Mouse (Mus musculus) MEL-GATA-1-ER (cell line): ENCODE results near the gene Map3k12.

Experiments
- DNase-seq: peaks from one replicate; pipeline ENCODE4 v3.0.0-alpha.2; 2012; ENCODE audit warnings: low read depth; ENCODE audit errors: extremely low read depth

Map3k12 gene

DNA sequence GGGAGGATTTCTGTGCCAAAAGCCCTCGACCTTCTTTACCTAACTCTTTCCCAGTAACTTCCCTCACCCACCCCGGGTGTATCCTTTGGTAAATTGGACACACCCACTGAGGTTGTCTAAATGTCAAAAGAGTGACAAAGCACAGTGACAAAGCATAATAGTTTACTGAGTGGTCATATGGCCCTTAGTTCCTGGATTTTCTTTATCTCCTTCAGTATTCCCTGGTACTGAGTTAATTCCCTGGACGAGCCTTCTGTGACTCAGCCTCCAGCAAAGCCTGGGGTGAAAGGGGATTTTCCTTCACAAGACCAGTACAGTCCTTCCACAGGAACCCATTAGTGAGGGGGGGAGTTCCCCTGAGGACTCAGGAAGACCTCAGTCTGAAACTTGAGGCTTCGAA is 55.9 kb downstream of the Map3k12 start:
- peak; percentile 51 for DNase-seq

DNA sequence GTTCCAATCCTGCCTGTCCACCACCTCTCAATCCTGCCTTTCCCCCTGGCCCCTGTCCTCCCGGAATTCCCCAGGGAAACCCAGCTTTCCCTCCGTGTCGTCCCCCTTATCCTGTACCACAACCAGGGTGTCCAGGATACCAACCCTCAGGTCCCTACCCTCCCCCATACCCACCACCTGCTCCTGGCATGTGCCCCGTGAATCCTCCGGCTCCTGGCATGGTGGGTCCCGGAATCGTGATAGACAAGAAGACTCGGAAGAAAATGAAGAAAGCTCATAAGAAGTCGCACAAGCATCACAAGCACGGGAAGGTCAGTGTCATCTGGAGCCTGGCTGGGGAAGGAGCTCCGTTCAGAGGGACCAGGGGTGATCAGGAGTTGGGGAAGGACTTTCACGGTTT is 56.5 kb downstream of the Map3k12 start:
- DNase-seq = no peak

DNA sequence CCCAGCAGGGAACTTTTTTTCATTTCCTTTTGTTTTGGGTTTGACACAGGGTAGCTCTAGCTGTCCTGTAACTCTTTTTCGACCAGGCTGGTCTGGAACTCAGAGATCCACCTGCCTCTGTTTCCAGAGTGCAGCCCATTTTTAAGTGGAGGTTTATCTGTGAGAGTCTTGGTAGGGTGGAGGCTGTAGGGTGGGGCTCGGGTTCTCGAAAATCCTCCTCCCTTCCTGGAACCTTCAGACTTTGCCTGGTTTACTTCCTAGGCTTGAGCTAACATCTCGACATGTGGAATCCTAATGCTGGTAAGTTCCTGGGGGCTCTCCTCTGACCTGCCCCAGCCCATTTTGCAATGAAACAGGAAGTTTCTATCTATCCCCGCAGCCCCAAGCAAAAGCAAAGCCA is 57.0 kb downstream of the Map3k12 start:
- DNase-seq = peak; percentile 62

DNA sequence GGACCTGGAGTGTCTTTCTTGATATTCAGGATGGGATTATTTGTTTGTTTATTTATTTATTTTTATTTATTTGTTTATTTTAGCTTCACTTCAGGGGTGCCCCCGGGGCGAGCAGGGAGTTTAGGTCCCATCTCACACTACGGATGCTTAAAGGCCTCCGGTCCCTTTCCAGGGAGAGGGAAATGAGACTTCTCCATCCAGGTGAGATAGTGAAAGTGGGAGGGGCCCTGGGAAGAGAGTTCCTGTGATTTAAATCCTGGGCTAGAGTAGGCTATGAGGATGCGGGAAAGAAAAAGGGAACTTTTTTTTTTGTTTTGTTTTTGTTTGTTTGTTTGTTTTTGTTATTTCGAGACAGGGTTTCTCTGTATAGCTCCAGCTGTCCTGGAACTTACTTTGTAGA is 57.5 kb downstream of the Map3k12 start:
- DNase-seq = no peak

DNA sequence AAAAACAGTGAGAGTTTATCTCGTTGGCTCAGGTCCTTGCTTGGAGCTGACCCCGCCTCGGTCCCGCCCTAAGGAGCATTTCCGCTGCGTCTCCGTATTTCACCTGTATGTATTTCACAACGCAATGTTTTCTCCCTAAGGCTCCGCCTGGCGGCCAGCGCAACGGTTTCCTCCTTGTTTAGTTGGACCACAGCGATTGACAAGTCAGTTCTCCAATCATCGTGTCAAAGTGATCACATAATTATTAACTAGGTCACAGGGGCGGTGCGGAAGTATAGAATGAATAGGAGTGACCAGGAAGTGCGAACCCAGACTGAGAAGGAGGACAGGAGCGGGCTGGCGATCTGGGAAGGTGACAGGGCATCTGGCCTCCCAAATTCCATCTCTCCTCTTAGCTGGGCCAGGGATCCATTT is 58.0 kb downstream of the Map3k12 start, which contains the start of gene Prr13:
TSS of gene Prr13 (plus strand) at position 125 of the 414 bp plus-strand sequence.
- peak; percentile 99 for DNase-seq

DNA sequence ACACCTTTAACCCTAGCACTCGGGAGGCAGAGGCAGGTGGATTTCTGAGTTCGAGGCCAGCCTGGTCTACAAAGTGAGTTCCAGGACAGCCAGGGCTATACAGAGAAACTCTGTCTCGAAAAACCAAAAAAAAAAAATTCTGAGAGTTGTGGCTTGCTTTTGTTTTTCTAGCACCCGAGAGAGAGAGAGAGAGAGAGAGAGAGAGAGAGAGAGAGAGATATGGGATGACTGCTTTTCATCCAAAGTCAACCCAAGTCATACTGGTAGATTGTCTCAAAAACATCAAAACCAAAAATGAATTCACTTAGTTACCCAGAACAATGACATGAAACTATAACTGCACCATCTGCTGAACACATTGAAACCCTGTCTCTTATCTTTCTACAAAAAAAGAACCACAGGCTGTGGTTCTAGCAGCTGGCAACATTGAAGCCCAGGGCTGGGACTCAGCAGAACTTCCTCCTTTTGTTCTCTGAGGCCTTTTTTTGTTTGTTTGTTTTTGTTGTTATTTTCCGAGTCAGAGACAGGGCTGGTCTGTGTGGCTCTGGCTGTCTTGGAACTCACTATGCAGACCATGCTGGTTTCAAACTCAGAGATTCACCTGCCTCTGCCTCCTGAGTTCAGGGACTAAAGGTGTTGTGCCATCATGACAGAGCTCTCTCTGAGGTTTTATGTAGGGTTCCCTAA is 58.7 kb downstream of the Map3k12 start:
- DNase-seq = peak; percentile 95

DNA sequence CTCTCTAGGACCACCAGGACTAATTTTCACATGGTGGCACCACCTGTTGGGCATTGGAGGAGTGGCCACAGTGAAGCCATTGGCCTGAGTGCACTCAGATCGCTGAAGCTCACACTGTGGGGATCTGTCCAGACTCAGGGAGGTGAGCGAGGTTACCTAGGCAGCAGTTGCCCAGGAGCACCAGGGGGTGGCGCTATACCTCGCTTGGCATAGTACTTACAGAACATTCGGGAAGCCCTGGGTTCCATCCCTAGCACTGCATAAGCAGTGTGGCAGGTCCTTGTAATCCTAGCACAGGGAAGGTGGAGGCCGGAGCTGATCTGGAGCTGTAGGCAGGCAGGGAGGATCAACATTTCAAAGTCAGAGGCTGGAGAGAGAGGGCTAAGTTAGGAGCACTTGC is 60.9 kb downstream of the Map3k12 start:
- DNase-seq = no peak

DNA sequence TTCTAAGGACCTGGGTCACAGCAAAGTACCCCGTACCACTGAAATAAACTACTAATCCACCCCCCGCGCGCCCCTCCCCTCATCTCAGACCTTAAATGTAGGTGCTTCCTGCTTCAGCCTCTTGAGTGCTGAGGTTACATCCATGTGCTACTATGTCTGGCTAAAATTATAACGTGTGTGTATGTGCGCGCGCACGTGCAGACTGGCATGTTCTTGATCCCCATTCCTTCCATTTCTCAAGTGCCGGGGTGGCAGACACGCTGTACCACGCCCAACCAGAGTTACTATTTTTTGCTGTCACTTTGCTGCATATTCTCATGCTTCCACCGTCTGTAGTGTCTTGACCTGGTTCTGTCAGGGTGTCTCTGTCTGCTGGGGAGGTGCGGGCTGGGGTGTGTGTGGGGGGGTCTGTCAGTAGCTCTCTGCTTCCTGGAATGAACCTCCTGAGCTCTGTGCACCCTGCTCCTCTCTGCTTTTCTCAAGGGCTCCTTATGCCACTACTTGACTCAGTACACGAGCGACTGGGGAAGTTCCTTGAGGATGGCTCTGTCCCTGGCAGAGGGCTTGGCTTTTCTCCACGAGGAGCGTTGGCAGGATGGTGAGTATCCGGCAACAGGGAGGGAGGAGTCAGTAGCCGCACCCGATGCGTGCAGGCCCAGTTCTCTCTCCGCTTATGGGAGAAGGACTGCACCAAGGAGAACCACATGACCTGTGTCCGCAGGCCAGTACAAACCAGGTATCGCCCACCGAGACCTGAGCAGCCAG is 65.0 kb downstream of the Map3k12 start:
- no peak for DNase-seq

DNA sequence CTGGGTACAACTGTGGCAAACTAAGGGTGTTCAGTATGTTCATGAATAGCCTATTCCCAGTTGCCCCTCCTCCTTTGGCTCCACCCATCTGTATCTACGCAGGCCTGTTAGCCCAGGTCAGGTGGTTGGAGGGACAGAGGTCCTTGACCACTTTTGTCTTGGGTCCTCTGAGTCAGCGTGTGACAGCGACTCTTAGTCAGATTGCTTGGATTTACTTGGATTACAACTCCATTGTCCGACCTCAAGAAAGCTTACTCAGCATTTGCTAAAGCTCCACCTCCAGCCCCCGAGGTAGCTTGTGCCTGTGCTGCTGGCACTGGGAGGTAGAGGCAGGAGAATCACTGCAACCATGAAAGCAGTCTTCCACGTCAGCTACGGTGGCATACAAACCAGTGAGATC is 65.9 kb downstream of the Map3k12 start:
- no peak for DNase-seq

DNA sequence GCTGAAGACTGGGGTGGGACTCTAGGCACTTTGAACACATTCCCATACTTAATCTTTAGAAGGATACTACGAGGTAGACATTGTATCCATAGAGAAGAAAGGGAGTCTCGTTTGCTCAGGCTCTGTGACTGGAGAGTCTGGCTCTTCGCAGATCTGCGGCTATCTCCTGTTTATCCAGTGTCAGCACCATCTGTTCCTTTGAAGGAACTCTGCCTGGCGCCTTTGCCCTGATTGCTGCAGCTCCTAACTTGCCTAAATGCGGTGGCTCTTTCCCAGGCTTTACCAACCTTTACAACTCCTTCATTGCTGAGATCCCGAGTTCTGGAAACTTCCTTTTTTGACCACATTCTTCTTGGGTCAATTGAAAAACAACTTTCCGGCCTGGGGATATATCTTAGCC is 67.5 kb downstream of the Map3k12 start:
- no peak for DNase-seq
